Mouse (Mus musculus) megakaryocyte, embryonic 14.5 days (primary cell): ENCODE data around the gene Gmpr2.

Experiments used
- FLI1 ChIP-seq: IDR thresholded peaks from 2 replicates; pipeline ENCODE4 v1.6.1; 2012; ENCODE audit warnings: low read length, inconsistent platforms, mixed read lengths
- GATA1 ChIP-seq: IDR thresholded peaks from 3 replicates; pipeline ENCODE4 v1.6.1; 2012; ENCODE audit warnings: mixed read lengths, low read length, inconsistent platforms, borderline replicate concordance

- no peak for TF ChIP-seq GATA1
- no peak for TF ChIP-seq FLI1
These were observed 34.4 kb downstream of the Gmpr2 start for GRCm38 (mm10) chr14:55706051-55706600.
